Mouse (Mus musculus) bone marrow, adult 2 months (tissue): ENCODE measurements around the gene Cacna2d2.
A peak's percentile ranks its signal among the peaks of the same experiment; 100 is the strongest.

Experiments
- CTCF ChIP-seq: fragments of 200-500 bp; IDR thresholded peaks from 2 replicates; pipeline ENCODE4 v1.5.1; 2011; ENCODE audit warnings: low read length, control low read depth; ENCODE audit not compliant: control insufficient read depth, insufficient read depth
- POLR2A ChIP-seq: fragments of 200-500 bp; IDR thresholded peaks from 2 replicates; pipeline ENCODE4 v1.6.1; 2011; ENCODE audit warnings: low read depth, mild to moderate bottlenecking, control low read depth, low read length, borderline replicate concordance; ENCODE audit not compliant: control insufficient read depth

DNA sequence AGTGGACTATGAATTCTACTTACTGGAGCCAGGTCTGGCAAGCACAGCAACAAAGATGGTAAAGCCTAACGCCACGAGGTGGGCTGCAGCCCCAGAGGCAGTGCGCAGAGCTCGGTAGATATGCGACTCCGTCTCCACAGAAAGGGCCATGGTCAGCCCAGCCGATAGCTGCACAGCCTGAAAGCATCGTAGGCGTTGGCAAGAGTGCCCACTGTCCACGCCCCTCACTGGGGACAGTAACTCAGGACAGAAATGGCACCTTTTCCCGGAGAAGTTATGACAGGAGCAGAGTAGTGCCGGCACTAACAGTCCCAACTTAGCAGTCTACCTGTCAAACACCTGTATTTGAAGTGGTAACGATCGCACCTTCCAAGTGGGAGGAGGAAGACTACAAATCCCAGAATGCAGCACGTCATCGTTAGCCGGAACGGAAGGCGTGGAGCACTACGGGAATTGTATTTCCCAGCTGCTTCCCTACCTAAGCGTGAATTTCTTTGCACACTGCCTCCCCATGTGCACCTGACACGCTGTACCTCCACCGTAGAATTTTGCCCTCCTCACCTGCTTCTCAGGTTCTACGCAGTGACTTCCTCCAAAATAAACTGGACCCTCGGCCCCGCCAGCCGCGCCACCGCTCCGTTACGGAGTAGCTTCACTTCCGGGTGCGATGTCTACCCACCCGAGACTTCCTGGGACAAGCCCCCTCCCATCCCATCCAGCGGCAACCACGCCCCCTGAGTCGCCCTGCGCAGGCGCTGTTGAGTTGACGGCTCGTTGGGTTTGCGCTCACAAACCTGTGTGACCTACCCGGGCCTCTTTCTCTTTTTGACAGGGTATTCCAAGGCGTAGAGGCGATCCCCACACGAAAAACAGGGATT is 142.3 kb downstream of the Cacna2d2 start, which contains the start of the genes Cyb561d2 and Nprl2:
- TF ChIP-seq CTCF (peak; percentile 17; the same call in 1 of the 2 replicates), POLR2A (peak; percentile 58; the same call in 1 of the 2 replicates)
